Comparison of ENCODE assay signal across 8 mouse cellular contexts in genomic region chr13:55622649-55623541, GRCm38 (mm10). TPM values are rescaled to one million over a fixed set of nuclear protein-coding genes. Genes with fewer than 3 reads are reported as not detected.
A peak's percentile ranks its signal among the peaks of the same experiment; 100 is the strongest.
DNase-seq lines count a peak whose midpoint lies in the region; ATAC-seq lines count a peak whose summit lies in the region.

Caml (plus strand) TSS chr13:55623005.

- peak within 1 kb of the TSS; percentile 77 for H3K4me3 ChIP-seq in intestine, embryonic 14.5 days (ENCODE audit: low read depth, low read length)

- intact Hi-C loops in left cerebral cortex, postnatal 14 days (cut with DNase I) = no loop called here

- H3K9me3 ChIP-seq in intestine, embryonic 14.5 days (ENCODE audit: control insufficient read depth, low read length) = no peaks in the 10 kb centered on the region

- H3K4me1 ChIP-seq in intestine, embryonic 14.5 days (replicated peaks; ENCODE audit: control insufficient read depth, insufficient read depth, low read length) = peaks cover 17% of the 10 kb centered on the region

- peak within 1 kb of the TSS; percentile 96 for H3K4me2 ChIP-seq in intestine, embryonic 14.5 days (ENCODE audit: low read length)

- under 1% methylated on average over 59 of the region's 59 CpGs for WGBS in intestine, embryonic 14.5 days

- ATAC-seq in intestine, embryonic 14.5 days (replicated peaks; ENCODE audit: low FRiP score, low TSS enrichment, low read depth) = peak; percentile 98

- peaks cover 20% of the 10 kb centered on the region for H3K36me3 ChIP-seq in intestine, embryonic 14.5 days (ENCODE audit: control insufficient read depth, insufficient read depth, low read length)

- DNase-seq in adrenal gland, adult 18-20 months (ENCODE audit: low spot score in 2 of 2) = peak; percentile 85 to 87
- DNase-seq in embryo, embryonic 11 days = peak; percentile 96
- peak; percentile 86 for DNase-seq in gastrocnemius, postnatal 25 days
- DNase-seq in intestine, embryonic 14.5 days (ENCODE audit: low spot score) = peak; percentile 95
- peak; percentile 84 to 86 for DNase-seq in left cerebral cortex, postnatal 14 days (ENCODE audit: low spot score in 2 of 2)
- peak; percentile 95 for DNase-seq in mesoderm, embryonic 11.5 days (ENCODE audit: low read depth, low spot score)
- DNase-seq in right cerebral cortex, postnatal 36 days (ENCODE audit: low spot score in 2 of 2) = peak; percentile 81
- DNase-seq in yolk sac, embryonic 10.5 days (ENCODE audit: low spot score) = peak; percentile 93

- no peaks in the 10 kb centered on the region for H3K27me3 ChIP-seq in intestine, embryonic 14.5 days (replicated peaks; ENCODE audit: control insufficient read depth, insufficient read depth, low read length)

- peak within 1 kb of the TSS; percentile 80 for H3K9ac ChIP-seq in intestine, embryonic 14.5 days (ENCODE audit: low read length)

- peak within 1 kb of the TSS; percentile 81 for H3K27ac ChIP-seq in intestine, embryonic 14.5 days (ENCODE audit: low read depth)

RNA-seq across cellular contexts. Expression of gene Caml, which starts in this region (rescaled TPM):
- 10 to 100 TPM; 27.4 to 32.4 TPM for total RNA-seq in adrenal gland, adult 18-20 months (2021)
- total RNA-seq in gastrocnemius, postnatal 25 days (2021) = 1 to 10 TPM; 8.2 to 9.2 TPM
- polyA plus RNA-seq in intestine, embryonic 14.5 days (2014; fragmentation: Nextera tagmentation; extraction: Ambion mirVana) = 43.3 and 53.9 TPM in 2 replicates
- total RNA-seq in left cerebral cortex, postnatal 14 days (2021) = 10 to 100 TPM; 41.2 to 49.3 TPM

Comparison
In these comparisons a context has a peak if more than half of its experiments do, and no peak if none do; other contexts are left out.
1. Peak in every context shown above with its lines: DNase-seq, ATAC-seq, H3K4me3 ChIP-seq and H3K27ac ChIP-seq.